Mouse (Mus musculus) CD8-positive naive resting alpha-beta T cell, adult 2 months (primary cell): ENCODE results near the gene Map3k7.
A peak's percentile ranks its signal among the peaks of the same experiment; 100 is the strongest.

Experiments used
- DNase-seq, 2 experiments: peaks; one replicate each; pipeline ENCODE4 v3.0.0; 2022; ENCODE audit warnings: low read depth in 2 of 2, low spot score in 2 of 2

The Map3k7 gene

DNA sequence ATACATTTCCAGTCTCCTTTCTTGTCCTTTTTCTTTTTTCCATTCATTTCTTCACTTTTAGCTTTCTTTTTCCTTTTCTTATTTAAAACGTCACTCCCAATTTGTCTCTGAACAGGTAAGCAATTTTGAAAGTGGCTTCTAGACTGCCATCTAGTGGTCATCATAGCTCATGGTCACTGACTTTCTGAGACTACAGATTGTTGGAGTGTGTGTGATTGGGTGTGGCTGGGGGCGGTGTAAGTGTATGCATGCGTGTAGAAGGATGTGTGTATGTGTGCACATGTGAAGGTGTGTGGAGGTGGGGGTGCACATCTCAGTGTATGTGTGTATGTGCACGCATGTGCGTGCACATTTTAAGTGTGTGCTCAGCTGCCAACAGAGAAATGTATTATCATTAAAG, 93.2 kb downstream of the Map3k7 start:
- DNase-seq: peak; percentile 20 to 50

DNA sequence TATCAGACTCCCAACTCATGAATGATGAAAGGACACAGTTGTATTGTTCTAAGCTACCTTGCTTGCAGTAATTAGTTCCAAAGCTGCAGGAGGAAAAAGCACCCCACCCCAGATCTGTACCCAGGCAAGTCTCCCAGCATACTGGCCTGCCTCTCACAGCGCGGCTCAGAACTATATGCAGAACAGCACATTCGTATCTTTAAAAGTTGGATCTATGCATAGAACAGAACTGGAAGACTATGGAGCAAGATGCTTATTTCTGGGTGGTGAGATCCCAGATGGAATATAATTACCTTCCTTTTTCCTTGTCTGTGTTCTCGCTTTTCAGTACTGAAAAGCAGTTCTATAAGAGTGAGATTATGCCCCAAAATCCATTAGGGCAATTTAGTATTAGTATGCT, 96.8 kb downstream of the Map3k7 start:
- no peak for DNase-seq

DNA sequence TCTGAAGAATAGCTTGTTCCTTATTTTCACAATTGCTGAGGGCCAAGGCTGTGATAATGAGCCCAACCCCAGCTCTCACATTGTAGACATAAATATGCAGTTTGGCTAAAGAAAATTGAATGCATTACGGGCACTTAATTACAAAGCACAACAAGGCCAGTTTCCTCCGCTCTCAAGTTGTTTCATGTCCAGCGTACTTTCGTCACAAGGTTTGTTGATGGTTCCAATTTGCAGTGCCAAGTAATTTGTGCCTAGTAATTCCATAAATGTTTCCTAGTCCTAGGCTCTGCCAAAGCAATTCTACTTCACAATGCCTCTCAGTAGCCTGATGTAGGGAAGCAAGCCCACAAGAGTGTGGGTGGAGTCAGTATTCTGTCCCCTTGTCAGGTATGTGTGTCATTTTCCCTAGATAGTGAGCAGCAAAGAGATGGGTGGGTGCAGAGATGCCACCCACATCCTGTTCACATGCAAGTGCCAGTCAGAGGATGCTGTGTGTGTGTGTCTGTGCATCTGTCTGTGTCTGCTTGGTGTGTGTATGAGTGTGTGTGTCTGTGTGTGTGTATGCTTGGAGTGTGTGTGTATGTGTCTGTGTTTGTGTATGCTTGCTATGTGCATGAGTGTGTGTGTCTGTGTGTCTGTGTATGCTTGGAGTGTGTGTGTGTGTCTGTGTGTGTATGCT, 98.6 kb downstream of the Map3k7 start:
- no peak for DNase-seq

DNA sequence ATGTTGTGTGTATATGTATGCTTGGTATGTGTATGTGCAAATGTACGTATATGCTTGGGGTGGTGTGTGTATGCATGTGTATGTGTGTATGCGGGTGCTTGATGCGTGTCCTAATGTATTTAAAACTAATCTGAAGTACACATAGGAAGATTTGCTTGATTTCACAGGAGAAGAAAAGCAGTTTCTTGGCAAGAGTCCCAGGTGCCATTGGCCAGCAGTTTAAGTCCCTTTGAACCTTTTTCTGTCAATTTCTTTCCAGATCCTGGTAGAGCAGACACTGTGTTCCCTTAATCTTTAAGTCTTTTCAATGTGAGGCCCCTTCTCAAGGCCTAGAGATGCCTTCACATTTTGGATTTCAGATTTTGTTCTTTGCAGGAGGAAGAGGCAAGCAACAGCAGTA, 99.4 kb downstream of the Map3k7 start:
- DNase-seq: no peak
